Mouse (Mus musculus) stomach, embryonic 15.5 days (tissue): ENCODE results near the gene Cluap1. TPM values are rescaled to one million over a fixed set of nuclear protein-coding genes. Genes with fewer than 3 reads are reported as not detected.

ENCODE experiments used
- ATAC-seq: fragments of 200-750 bp; cut with Nextera tagmentation; 2 replicates; pipeline ENCODE4 v1.8.0; 2017; ENCODE audit warnings: low read depth, moderate number of reproducible peaks, moderate TSS enrichment; ENCODE audit not compliant: insufficient read depth, low FRiP score
- H3K27ac ChIP-seq: fragments of 300-500 bp; sonication (generic); 2 replicates; pipeline ENCODE4 v1.5.1; 2015; ENCODE audit warnings: mild to moderate bottlenecking, inconsistent platforms
- H3K27me3 ChIP-seq: fragments of 300-500 bp; sonication (generic); replicated peaks from 2 replicates; pipeline ENCODE4 v1.6.1; 2015; ENCODE audit warnings: inconsistent platforms
- H3K36me3 ChIP-seq: fragments of 300-500 bp; sonication (generic); 2 replicates; pipeline ENCODE4 v1.6.1; 2015; ENCODE audit warnings: inconsistent platforms
- H3K4me1 ChIP-seq: fragments of 300-500 bp; sonication (generic); 2 replicates; pipeline ENCODE4 v1.6.1; 2015; ENCODE audit warnings: inconsistent platforms
- H3K4me2 ChIP-seq: fragments of 300-500 bp; sonication (generic); 2 replicates; pipeline ENCODE4 v1.6.1; 2015; ENCODE audit warnings: mild to moderate bottlenecking, inconsistent platforms
- H3K4me3 ChIP-seq: fragments of 300-500 bp; sonication (generic); replicated peaks from 2 replicates; pipeline ENCODE4 v1.5.1; 2015; ENCODE audit warnings: inconsistent platforms
- H3K9ac ChIP-seq: fragments of 300-500 bp; sonication (generic); 2 replicates; pipeline ENCODE4 v1.6.1; 2015; ENCODE audit warnings: inconsistent platforms
- H3K9me3 ChIP-seq: fragments of 300-500 bp; sonication (generic); 2 replicates; pipeline ENCODE4 v1.6.1; 2016; ENCODE audit warnings: inconsistent platforms
- WGBS: fragments of 180-500 bp; shearing (Covaris S2); methylation state at CpG from one replicate; pipeline ENCODE4 v1.1.7; 2015; 5-methylcytosine and 5-hydroxymethylcytosine counted together
- polyA plus RNA-seq: library from polyadenylated mRNA; unstranded; fragments of >200 nt; fragmentation: Nextera tagmentation; extraction: Ambion mirVana; gene quantifications from 2 replicates; pipeline ENCODE4 v1.2.1, GENCODE M21; 2015

Cluap1 gene
- polyA plus RNA-seq, 1 experiment from 2014 or later: 21.1 TPM

DNA sequence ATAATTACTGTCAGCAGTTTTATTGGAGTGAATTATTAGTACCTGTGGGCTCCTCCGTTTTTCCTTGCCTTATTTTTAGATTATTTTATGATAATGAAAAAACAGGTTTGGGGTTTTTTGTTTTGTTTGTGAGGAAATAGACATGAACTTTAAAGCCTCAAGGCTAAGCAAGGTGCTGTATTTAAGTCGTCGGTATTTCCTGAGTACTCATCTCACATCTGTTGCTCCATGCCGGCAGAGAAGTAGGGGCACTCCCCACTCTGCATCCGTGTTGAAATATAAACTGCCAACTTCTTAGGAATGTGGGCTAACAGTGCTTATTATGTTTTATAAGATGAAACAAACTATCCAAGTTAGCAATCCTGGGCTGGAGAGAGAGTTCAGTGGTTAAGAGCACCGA is 12.6 kb upstream of the Cluap1 start:
- H3K4me1 ChIP-seq: no peaks in the 10 kb centered on the region
- no peak overlapping the region for H3K27ac ChIP-seq
- H3K9ac ChIP-seq: no peak overlapping the region
- no peaks in the 10 kb centered on the region for H3K27me3 ChIP-seq
- ATAC-seq: no peak
- H3K9me3 ChIP-seq: no peaks in the 10 kb centered on the region
- WGBS: 85% methylated on average over 6 of the region's 6 CpGs
- no peak overlapping the region for H3K4me2 ChIP-seq
- no peak overlapping the region for H3K4me3 ChIP-seq
- H3K36me3 ChIP-seq: peaks cover 32% of the 10 kb centered on the region

GRCm38 (mm10) chr16:3896553-3896952 is 12.0 kb upstream of the Cluap1 start:
- Histone ChIP-seq H3K4me1 (no peaks in the 10 kb centered on the region), H3K4me3 (no peak overlapping the region), H3K9me3 (no peaks in the 10 kb centered on the region), H3K9ac (no peak overlapping the region), H3K36me3 (peaks cover 36% of the 10 kb centered on the region), H3K27ac (no peak overlapping the region), H3K4me2 (no peak overlapping the region), H3K27me3 (no peaks in the 10 kb centered on the region)
- WGBS: 97% methylated on average over 1 of the region's 1 CpGs
- no peak for ATAC-seq

DNA sequence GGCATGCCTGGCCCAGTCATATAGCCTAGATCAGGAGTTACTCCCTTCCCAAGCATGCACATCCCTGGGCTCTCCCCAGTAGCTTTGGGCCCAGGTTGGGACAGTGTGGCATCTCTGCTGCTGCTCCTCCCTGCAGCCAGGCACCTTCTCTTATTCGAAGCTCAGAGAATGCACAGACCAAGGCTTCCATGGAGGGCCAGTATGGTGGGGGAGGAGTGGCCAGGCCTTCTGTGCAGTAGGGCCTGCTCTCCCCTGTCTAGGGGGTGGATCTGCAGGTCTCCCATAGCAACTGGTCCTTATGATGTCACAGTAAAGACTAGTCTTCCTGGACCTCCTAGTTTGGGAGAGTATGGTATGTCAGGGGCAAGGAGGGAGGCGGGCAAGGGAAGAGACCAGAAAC is 1.1 kb upstream of the Cluap1 start:
- no peak overlapping the region for H3K4me3 ChIP-seq
- no peaks in the 10 kb centered on the region for H3K9me3 ChIP-seq
- ATAC-seq: no peak
- peaks cover 9% of the 10 kb centered on the region for H3K4me1 ChIP-seq
- H3K27ac ChIP-seq: no peak overlapping the region
- no peaks in the 10 kb centered on the region for H3K27me3 ChIP-seq
- H3K36me3 ChIP-seq: peaks cover 10% of the 10 kb centered on the region; the same call in 1 of the 2 replicates
- H3K9ac ChIP-seq: no peak overlapping the region; the same call in 1 of the 2 replicates
- 70% methylated on average over 2 of the region's 2 CpGs for WGBS
- H3K4me2 ChIP-seq: no peak overlapping the region

DNA sequence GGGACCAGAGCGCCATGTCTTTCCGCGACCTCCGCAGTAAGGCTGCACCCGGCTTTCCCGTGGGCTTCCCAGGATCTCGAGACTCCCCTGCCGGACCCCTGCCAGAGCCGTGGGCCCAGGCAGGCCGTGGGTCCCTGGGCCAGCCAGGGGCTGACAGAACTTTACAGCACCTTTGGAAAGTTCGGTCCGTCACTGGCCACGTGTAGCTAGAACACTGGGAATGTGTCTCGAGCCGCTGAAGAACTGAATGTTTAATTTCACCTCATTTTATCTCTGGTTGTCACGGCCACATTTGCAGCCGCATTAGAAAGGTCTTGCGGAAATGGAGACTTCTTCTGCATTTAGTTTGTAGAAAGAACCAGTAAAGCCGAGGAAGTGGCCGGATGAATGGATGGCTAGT is 517 bp downstream of the Cluap1 start:
- Histone ChIP-seq H3K4me3 (peak overlapping the region; percentile 56), H3K4me2 (peak overlapping the region; percentile 72), H3K36me3 (peaks cover 9% of the 10 kb centered on the region; the same call in 1 of the 2 replicates), H3K9me3 (no peaks in the 10 kb centered on the region), H3K27me3 (no peaks in the 10 kb centered on the region), H3K4me1 (peaks cover 9% of the 10 kb centered on the region), H3K27ac (peak overlapping the region; percentile 67; the same call in 1 of the 2 replicates), H3K9ac (peak overlapping the region; percentile 47)
- 0 out of 2 replicates have a peak, but pooled peaks have one; percentile 7 for ATAC-seq
- WGBS: 6% methylated on average over 20 of the region's 20 CpGs

GRCm38 (mm10) chr16:3920756-3921155 is 12.2 kb downstream of the Cluap1 start:
- H3K4me2 ChIP-seq: no peak overlapping the region
- H3K27me3 ChIP-seq: no peaks in the 10 kb centered on the region
- H3K9me3 ChIP-seq: no peaks in the 10 kb centered on the region
- ATAC-seq: no peak
- 87% methylated on average over 2 of the region's 2 CpGs for WGBS
- peaks cover 13% of the 10 kb centered on the region; the same call in 1 of the 2 replicates for H3K36me3 ChIP-seq
- H3K4me1 ChIP-seq: no peaks in the 10 kb centered on the region
- H3K27ac ChIP-seq: no peak overlapping the region
- no peak overlapping the region for H3K4me3 ChIP-seq
- no peak overlapping the region for H3K9ac ChIP-seq

GRCm38 (mm10) chr16:3923515-3923914 is 14.9 kb downstream of the Cluap1 start:
- H3K27ac ChIP-seq: no peak overlapping the region
- peaks cover 16% of the 10 kb centered on the region for H3K36me3 ChIP-seq
- ATAC-seq: no peak
- no peak overlapping the region for H3K4me3 ChIP-seq
- H3K9me3 ChIP-seq: no peaks in the 10 kb centered on the region
- no peak overlapping the region for H3K4me2 ChIP-seq
- 80% methylated on average over 3 of the region's 3 CpGs for WGBS
- H3K4me1 ChIP-seq: no peaks in the 10 kb centered on the region
- H3K9ac ChIP-seq: no peak overlapping the region
- no peaks in the 10 kb centered on the region for H3K27me3 ChIP-seq

DNA sequence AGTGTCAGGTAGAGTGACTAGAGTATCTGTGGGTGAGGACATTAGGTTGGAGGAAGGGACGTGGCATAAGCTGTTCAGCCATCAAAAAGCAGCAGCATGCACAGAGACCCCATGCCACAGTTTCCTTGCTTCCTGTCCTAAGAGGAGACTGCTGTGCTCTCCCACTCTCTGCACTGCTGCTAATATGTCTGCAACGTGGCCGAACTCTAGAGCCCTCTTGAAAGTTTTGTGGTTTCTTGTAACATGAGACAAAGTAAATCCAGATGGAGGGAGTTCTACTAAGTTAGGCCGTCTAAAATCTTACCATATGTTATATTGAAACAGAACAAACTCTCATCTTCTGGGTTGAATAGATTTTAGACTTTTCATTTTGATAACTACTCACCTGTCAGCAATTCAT is 15.4 kb downstream of the Cluap1 start:
- Histone ChIP-seq H3K9ac (no peak overlapping the region), H3K4me1 (no peaks in the 10 kb centered on the region), H3K4me2 (no peak overlapping the region), H3K27me3 (no peaks in the 10 kb centered on the region), H3K9me3 (no peaks in the 10 kb centered on the region), H3K36me3 (peaks cover 18% of the 10 kb centered on the region), H3K27ac (no peak overlapping the region), H3K4me3 (no peak overlapping the region)
- no peak for ATAC-seq
- WGBS: 78% methylated on average over 4 of the region's 4 CpGs

GRCm38 (mm10) chr16:3928582-3928981 is 20.0 kb downstream of the Cluap1 start:
- Histone ChIP-seq H3K9ac (no peak overlapping the region), H3K4me2 (no peak overlapping the region), H3K27me3 (no peaks in the 10 kb centered on the region), H3K4me1 (no peaks in the 10 kb centered on the region), H3K27ac (no peak overlapping the region), H3K36me3 (peaks cover 15% of the 10 kb centered on the region), H3K4me3 (no peak overlapping the region), H3K9me3 (no peaks in the 10 kb centered on the region)
- WGBS: 24% methylated on average over 1 of the region's 1 CpGs
- no peak for ATAC-seq

- peaks cover 15% of the 10 kb centered on the region for H3K36me3 ChIP-seq
- no peaks in the 10 kb centered on the region for H3K4me1 ChIP-seq
- no peak overlapping the region for H3K9ac ChIP-seq
- no peak overlapping the region for H3K4me3 ChIP-seq
- no peak overlapping the region for H3K4me2 ChIP-seq
- no peaks in the 10 kb centered on the region for H3K9me3 ChIP-seq
- H3K27me3 ChIP-seq: no peaks in the 10 kb centered on the region
- H3K27ac ChIP-seq: no peak overlapping the region
- 81% methylated on average over 7 of the region's 7 CpGs for WGBS
- no peak for ATAC-seq
Measured at GRCm38 (mm10) chr16:3929151-3929550, 20.6 kb downstream of the Cluap1 start.

GRCm38 (mm10) chr16:3933536-3933935 is 24.9 kb downstream of the Cluap1 start:
- Histone ChIP-seq H3K4me3 (no peak overlapping the region), H3K27ac (no peak overlapping the region), H3K27me3 (no peaks in the 10 kb centered on the region), H3K4me2 (no peak overlapping the region), H3K4me1 (no peaks in the 10 kb centered on the region), H3K9ac (no peak overlapping the region), H3K9me3 (no peaks in the 10 kb centered on the region), H3K36me3 (peaks cover 21% of the 10 kb centered on the region)
- no peak for ATAC-seq
- 91% methylated on average over 6 of the region's 6 CpGs for WGBS

DNA sequence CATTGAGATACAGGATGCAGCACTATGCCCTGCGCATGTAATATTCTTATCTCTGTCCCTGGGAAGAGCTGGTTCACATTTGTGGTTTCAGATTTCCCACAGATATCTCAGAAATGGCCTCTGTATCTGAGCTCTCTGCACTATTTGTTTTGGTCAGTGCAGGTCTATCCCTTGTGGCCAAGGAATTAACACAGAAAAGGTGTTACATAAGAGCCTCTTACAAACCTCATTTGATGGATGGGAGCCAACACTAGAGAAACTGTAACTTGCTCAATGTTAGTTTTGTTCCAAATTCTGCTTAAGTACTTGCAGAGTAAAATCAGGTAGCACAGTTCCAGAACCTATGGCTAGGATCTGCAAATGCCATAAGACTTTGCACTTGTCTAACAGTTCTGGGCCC is 25.5 kb downstream of the Cluap1 start:
- H3K4me1 ChIP-seq: no peaks in the 10 kb centered on the region
- 94% methylated on average over 1 of the region's 1 CpGs for WGBS
- no peaks in the 10 kb centered on the region for H3K27me3 ChIP-seq
- no peak overlapping the region for H3K4me2 ChIP-seq
- no peak for ATAC-seq
- H3K36me3 ChIP-seq: peaks cover 19% of the 10 kb centered on the region
- H3K27ac ChIP-seq: no peak overlapping the region
- H3K9me3 ChIP-seq: no peaks in the 10 kb centered on the region
- no peak overlapping the region for H3K9ac ChIP-seq
- H3K4me3 ChIP-seq: no peak overlapping the region

GRCm38 (mm10) chr16:3934701-3935100 is 26.1 kb downstream of the Cluap1 start:
- no peak overlapping the region for H3K4me2 ChIP-seq
- 90% methylated on average over 4 of the region's 4 CpGs for WGBS
- no peaks in the 10 kb centered on the region for H3K27me3 ChIP-seq
- H3K27ac ChIP-seq: no peak overlapping the region
- H3K9ac ChIP-seq: no peak overlapping the region
- H3K4me1 ChIP-seq: no peaks in the 10 kb centered on the region
- peaks cover 19% of the 10 kb centered on the region for H3K36me3 ChIP-seq
- H3K9me3 ChIP-seq: no peaks in the 10 kb centered on the region
- H3K4me3 ChIP-seq: no peak overlapping the region
- ATAC-seq: no peak

DNA sequence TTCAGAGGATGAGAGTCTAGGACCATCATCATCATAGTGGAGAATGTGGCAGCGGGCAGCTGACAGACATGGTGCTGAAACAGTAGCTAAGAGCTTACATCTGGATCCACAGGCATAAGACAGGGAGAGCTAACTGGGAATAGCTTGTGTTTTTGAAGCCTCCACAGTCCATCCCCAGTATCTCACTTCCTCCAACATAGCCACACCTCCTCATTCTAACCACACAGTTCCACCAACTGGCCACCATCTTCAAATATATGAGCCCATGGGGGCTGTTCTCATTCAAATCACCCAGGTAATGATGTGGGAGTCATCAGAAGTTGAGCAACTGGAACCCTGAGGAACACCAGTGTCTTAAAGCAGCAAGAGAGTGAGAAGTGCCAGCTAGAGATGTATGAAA is 42.5 kb downstream of the Cluap1 start:
- Histone ChIP-seq H3K9ac (no peak overlapping the region), H3K4me3 (no peak overlapping the region), H3K27ac (no peak overlapping the region), H3K27me3 (no peaks in the 10 kb centered on the region), H3K4me2 (no peak overlapping the region), H3K4me1 (no peaks in the 10 kb centered on the region), H3K36me3 (no peaks in the 10 kb centered on the region), H3K9me3 (no peaks in the 10 kb centered on the region)
- WGBS: 90% methylated on average over 1 of the region's 1 CpGs
- ATAC-seq: no peak
